Comparison of ENCODE assay signal across 9 mouse cellular contexts in genomic region chr1:11414560-11414959, GRCm38 (mm10). TPM values are rescaled to one million over a fixed set of nuclear protein-coding genes. Genes with fewer than 3 reads are reported as not detected.
DNase-seq lines count a peak whose midpoint lies in the region; ATAC-seq lines count a peak whose summit lies in the region.
"Had no signal": no experiment of that assay in that cellular context is flagged by ENCODE, and none has a peak within 500 bp of the region (broad histone marks: within the 10 kb centered on the region; RNA-seq: fewer than 3 reads in every experiment).

No protein-coding gene starts in this region.

- H3K9me3 ChIP-seq in kidney, embryonic 15.5 days (replicated peaks) = no peaks in the 10 kb centered on the region
- H3K9me3 ChIP-seq in embryonic facial prominence, embryonic 15.5 days (replicated peaks) = no peaks in the 10 kb centered on the region
- H3K9me3 ChIP-seq: G1E had no signal

- WGBS in kidney, embryonic 15.5 days = 2% methylated on average over 9 of the region's 9 CpGs
- WGBS in embryonic facial prominence, embryonic 15.5 days = under 1% methylated on average over 9 of the region's 9 CpGs

- H3K4me1 ChIP-seq in kidney, embryonic 15.5 days = peaks cover 3% of the 10 kb centered on the region
- H3K4me1 ChIP-seq in embryonic facial prominence, embryonic 15.5 days = no peaks in the 10 kb centered on the region; the same call in 1 of the 2 replicates

- H3K27me3 ChIP-seq in kidney, embryonic 15.5 days = peaks cover 20% of the 10 kb centered on the region
- peaks cover 10% of the 10 kb centered on the region; the same call in 1 of the 2 replicates for H3K27me3 ChIP-seq in embryonic facial prominence, embryonic 15.5 days

- intact Hi-C loops in left cerebral cortex, postnatal 4 days (cut with DNase I) = no loop called here

- no peaks in the 10 kb centered on the region for H3K36me3 ChIP-seq in kidney, embryonic 15.5 days
- no peaks in the 10 kb centered on the region for H3K36me3 ChIP-seq in embryonic facial prominence, embryonic 15.5 days
- H3K36me3 ChIP-seq: G1E had no signal

- ATAC-seq in kidney, embryonic 15.5 days (replicated peaks; ENCODE audit: low FRiP score) = 0 out of 2 replicates have a peak, but pooled peaks have one; percentile 3
- no peak for ATAC-seq in embryonic facial prominence, embryonic 15.5 days (ENCODE audit: insufficient number of reproducible peaks, low FRiP score, low TSS enrichment, low read depth)

- H3K4me2 ChIP-seq in kidney, embryonic 15.5 days = peak overlapping the region; percentile 91
- peak overlapping the region; percentile 85 for H3K4me2 ChIP-seq in embryonic facial prominence, embryonic 15.5 days (replicated peaks)

- peak overlapping the region; percentile 49 for H3K4me3 ChIP-seq in kidney, embryonic 15.5 days (replicated peaks)
- H3K4me3 ChIP-seq in embryonic facial prominence, embryonic 15.5 days (replicated peaks) = peak overlapping the region; percentile 54

- H3K27ac ChIP-seq in kidney, embryonic 15.5 days = no peak overlapping the region
- no peak overlapping the region for H3K27ac ChIP-seq in embryonic facial prominence, embryonic 15.5 days (replicated peaks)

- no peak for DNase-seq in kidney, adult 8-10 months
- DNase-seq in ZHBTc4 (ENCODE audit: low read depth, low spot score) = peak; percentile 39
- DNase-seq in left cerebral cortex, postnatal 4 days = peak; percentile 50
- peak; percentile 48 for DNase-seq in right cerebral cortex, postnatal 14 days
- DNase-seq in adrenal gland, postnatal 4 days (ENCODE audit: low spot score in 2 of 2) = no peak
- DNase-seq in adrenal gland, adult 8-10 months = no peak

- no peak overlapping the region for H3K9ac ChIP-seq in kidney, embryonic 15.5 days
- peak overlapping the region; percentile 27 for H3K9ac ChIP-seq in embryonic facial prominence, embryonic 15.5 days

RNA-seq across cellular contexts. Expression of gene A830018L16Rik, which starts 0.7 kb away (rescaled TPM):
- polyA plus RNA-seq in kidney, embryonic 15.5 days (2015; fragmentation: Nextera tagmentation; extraction: Ambion mirVana) = 0.19 and 0.97 TPM in 2 replicates
- 4.4 and 4.7 TPM in 2 replicates for polyA plus RNA-seq in embryonic facial prominence, embryonic 15.5 days (2015; fragmentation: Nextera tagmentation; extraction: Ambion mirVana)
- total RNA-seq in left cerebral cortex, postnatal 4 days (2021) = 10 to 100 TPM; 81.9 to 86.8 TPM
- total RNA-seq in adrenal gland, postnatal 4 days (2021) = 1 to 10 TPM; 2.7 to 3.2 TPM
- under 1 TPM; 0.25 to 0.62 (median 0.57) TPM for total RNA-seq in adrenal gland, adult 8-10 months (2022)
- polyA plus RNA-seq: G1E had no signal

Comparison
In these comparisons a context has a peak if more than half of its experiments do, and no peak if none do; other contexts are left out.
1. DNase-seq: peak in ZHBTc4 (single experiment), left cerebral cortex, postnatal 4 days (single experiment) and right cerebral cortex, postnatal 14 days (single experiment); none in kidney, adult 8-10 months (0 of 2), adrenal gland, postnatal 4 days (0 of 2) and adrenal gland, adult 8-10 months (single experiment).
2. RNA of gene A830018L16Rik, which starts 0.7 kb away (total RNA-seq): 81.9 to 86.8 TPM in left cerebral cortex, postnatal 4 days; 2.7 to 3.2 TPM in adrenal gland, postnatal 4 days and 0.25 to 0.62 TPM in adrenal gland, adult 8-10 months; every median in the first group is over 10 times any median in the second.